Mouse (Mus musculus): Measurements from ENCODE around the gene Tmem255b. TPM values are rescaled to one million over a fixed set of nuclear protein-coding genes. Genes with fewer than 3 reads are reported as not detected.

Tmem255b gene
- polyA plus RNA-seq (2012; ENCODE audit: low replicate concordance) = not detected in 2 replicates

DNA sequence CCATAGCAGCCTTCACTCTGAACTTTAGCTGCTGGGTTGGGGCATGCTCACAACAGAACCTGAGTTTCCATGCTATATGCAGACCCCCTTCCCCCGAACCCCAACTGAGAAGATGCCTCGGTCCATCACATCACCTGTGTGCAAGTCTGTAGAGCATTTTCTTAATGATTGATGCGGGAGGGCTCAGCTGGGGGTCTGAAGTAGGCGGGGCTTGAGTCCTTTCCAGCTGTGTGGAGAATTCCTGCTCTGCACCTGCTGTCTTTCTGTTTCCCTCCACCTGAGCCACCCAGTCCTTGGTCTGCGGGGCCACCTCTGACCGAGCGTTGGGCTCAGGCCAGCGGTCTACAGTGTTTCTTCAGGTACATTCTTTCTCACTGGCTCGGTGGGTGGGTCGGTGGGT, at the start of gene Tmem255b:
Gene Tmem255b (plus strand): TSS at position 301 of the 400 bp plus-strand sequence.

DNA sequence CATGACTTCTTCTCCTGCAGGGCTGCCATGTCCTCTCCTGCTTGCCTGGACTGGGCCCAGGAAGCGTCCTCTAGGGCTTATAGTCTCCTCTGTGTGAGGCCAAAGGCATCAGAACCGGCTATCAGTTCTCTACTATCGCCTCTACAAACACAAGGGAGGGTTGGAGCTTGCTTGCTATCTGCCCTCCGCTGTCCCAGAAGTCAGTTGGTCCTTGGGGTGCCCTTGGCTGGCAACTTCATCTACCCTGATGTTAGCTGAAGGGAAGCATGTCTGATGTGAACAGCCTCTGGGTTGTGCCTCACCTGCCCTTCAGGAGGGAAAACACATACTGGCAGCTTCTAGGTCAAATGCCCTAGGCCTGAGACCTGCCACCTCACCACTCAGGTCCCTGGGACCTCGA, 38.3 kb upstream of the Tmem255b start, which contains the start of gene Atp4b:
Gene Atp4b (minus strand): TSS at position 101 of the 400 bp plus-strand sequence.

DNA sequence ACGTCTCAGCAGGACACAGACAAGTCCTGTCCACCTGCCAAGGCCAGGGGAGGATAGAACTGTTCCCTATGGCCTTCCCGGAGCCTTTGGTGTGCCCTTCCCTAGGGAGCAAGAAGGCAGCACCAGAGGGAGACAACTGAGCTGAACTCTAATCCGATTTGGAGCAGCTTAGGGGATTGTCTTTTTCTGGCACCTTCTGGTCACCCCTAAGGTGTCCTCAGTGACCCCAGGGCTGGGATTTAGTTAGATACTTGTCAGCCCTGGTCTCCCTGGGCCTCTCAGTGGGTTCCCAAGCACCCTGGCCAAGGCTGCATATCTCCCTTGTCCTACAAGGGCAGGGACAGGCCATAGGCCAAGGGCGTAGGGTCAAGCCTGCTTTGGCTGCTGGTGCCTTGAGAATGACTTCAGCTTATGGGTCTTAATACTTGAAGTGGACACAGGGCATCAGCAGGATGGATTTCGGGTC, 30.3 kb upstream of the Tmem255b start, which contains the start of gene Grk1:
Gene Grk1 (plus strand): TSS at position 416 of the 466 bp plus-strand sequence.

DNA sequence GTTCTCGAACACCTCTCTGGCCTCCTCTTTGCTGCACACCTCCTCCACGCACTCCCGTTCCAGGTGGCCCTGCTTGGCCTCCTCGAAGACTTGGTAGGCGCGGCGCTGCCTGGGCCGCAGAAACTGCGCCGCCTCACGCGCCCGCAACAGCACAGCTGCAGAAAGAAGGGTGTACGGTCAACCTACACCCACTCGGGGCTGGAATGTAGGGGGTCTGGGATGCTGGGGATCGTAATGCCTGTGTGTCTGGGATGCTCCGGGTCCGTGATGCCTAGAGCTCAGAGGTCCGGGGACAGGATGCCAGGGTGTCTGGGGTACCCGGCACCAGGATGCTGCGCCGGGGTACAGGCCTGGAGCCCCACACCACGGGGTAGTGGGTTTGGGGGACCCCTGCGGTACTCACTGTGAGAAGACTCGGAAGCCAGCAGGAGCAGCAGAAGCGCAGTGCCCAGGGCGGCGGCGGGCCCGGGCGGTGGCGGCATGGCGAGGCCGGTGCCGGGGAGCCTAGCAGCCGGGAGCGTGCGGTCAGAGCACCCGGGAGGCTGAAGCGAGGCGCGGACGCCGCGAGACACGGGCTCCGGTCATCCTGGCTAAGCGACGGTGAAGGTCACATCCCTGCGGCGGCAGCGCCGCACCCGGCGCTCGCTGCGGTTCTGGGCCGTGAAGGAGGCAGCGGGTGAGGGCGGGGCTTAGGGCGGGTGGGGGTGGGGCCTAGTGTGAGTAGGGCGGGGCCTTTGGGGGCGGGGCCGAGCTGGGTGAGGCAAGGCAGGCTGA, 59.1 kb downstream of the Tmem255b start, which contains the start of gene Gas6:
Gene Gas6 (minus strand): TSS at position 633 of the 774 bp plus-strand sequence.

Other genes starting within 250 kb of the Tmem255b start
- gene Grtp1, start 234.6 kb upstream of the Tmem255b start, polyA plus RNA-seq (2012; ENCODE audit: low replicate concordance) = 0.21 and 0.47 TPM in 2 replicates
- gene Adprhl1, start 181.0 kb upstream of the Tmem255b start, polyA plus RNA-seq (2012; ENCODE audit: low replicate concordance) = 0.04 and 0.10 TPM in 2 replicates
- 1.5 and 4.7 TPM in 2 replicates for gene Dcun1d2, start 147.1 kb upstream of the Tmem255b start, polyA plus RNA-seq (2012; ENCODE audit: low replicate concordance)
- gene Tmco3, start 147.0 kb upstream of the Tmem255b start, polyA plus RNA-seq (2012; ENCODE audit: low replicate concordance) = 4.0 and 12.9 TPM in 2 replicates
- 3.2 and 14.8 TPM in 2 replicates for gene Tfdp1, start 96.4 kb upstream of the Tmem255b start, polyA plus RNA-seq (2012; ENCODE audit: low replicate concordance)
- gene Atp4b, start 38.4 kb upstream of the Tmem255b start, polyA plus RNA-seq (2012; ENCODE audit: low replicate concordance) = not detected in 2 replicates
- not detected in 2 replicates for gene Grk1, start 30.1 kb upstream of the Tmem255b start, polyA plus RNA-seq (2012; ENCODE audit: low replicate concordance)
- 3.1 and 4.4 TPM in 2 replicates for gene Gas6, start 59.3 kb downstream of the Tmem255b start, polyA plus RNA-seq (2012; ENCODE audit: low replicate concordance)
- 0.29 and 2.0 TPM in 2 replicates for gene 1700029H14Rik, start 127.3 kb downstream of the Tmem255b start, polyA plus RNA-seq (2012; ENCODE audit: low replicate concordance)
- 77.3 and 100 TPM in 2 replicates for gene Rasa3, start 242.4 kb downstream of the Tmem255b start, polyA plus RNA-seq (2012; ENCODE audit: low replicate concordance)